Mouse (Mus musculus) embryonic facial prominence, embryonic 13.5 days (tissue): ENCODE results near the gene Serpina1c. TPM values are rescaled to one million over a fixed set of nuclear protein-coding genes. Genes with fewer than 3 reads are reported as not detected.

Experiments used
- polyA plus RNA-seq: library from polyadenylated mRNA; unstranded; fragments of >200 nt; fragmentation: Nextera tagmentation; extraction: Ambion mirVana; gene quantifications from 2 replicates; pipeline ENCODE4 v1.2.1, GENCODE M21; 2015

Gene Serpina1c
- polyA plus RNA-seq, 1 experiment from 2014 or later: not detected

Other genes starting within 250 kb of the Serpina1c start
- gene Serpina6, start 247.7 kb downstream of the Serpina1c start, polyA plus RNA-seq: 13.0 TPM in 1 of 2 replicates, not detected in the other
- not detected in 2 replicates for gene Serpina16, start 228.7 kb downstream of the Serpina1c start, polyA plus RNA-seq
- not detected in 2 replicates for gene Serpina1f, start 209.4 kb downstream of the Serpina1c start, polyA plus RNA-seq
- gene Serpina1d, start 131.3 kb downstream of the Serpina1c start, polyA plus RNA-seq: 2.8 TPM in 1 of 2 replicates, not detected in the other
- 17.2 TPM in 1 of 2 replicates, not detected in the other for gene Serpina1b, start 74.5 kb downstream of the Serpina1c start, polyA plus RNA-seq
- gene Serpina1a, start 41.3 kb downstream of the Serpina1c start, polyA plus RNA-seq: 13.0 TPM in 1 of 2 replicates, not detected in the other
- gene Serpina1e, start 54.1 kb upstream of the Serpina1c start, polyA plus RNA-seq: 6.1 TPM in 1 of 2 replicates, not detected in the other
- gene Serpina11, start 85.1 kb upstream of the Serpina1c start, polyA plus RNA-seq: 0.23 TPM in 1 of 2 replicates, not detected in the other
- 0.08 TPM in 1 of 2 replicates, not detected in the other for gene Serpina9, start 108.9 kb upstream of the Serpina1c start, polyA plus RNA-seq
- gene Serpina12, start 139.6 kb upstream of the Serpina1c start, polyA plus RNA-seq: not detected in 2 replicates
- not detected in 2 replicates for gene Serpina5, start 196.2 kb upstream of the Serpina1c start, polyA plus RNA-seq
- gene Serpina3a, start 207.8 kb upstream of the Serpina1c start, polyA plus RNA-seq: not detected in 2 replicates
- not detected in 2 replicates for gene Serpina3b, start 223.1 kb upstream of the Serpina1c start, polyA plus RNA-seq
- gene Serpina3c, start 249.0 kb upstream of the Serpina1c start, polyA plus RNA-seq: not detected in 2 replicates